ENCODE assay signal across 9 mouse cellular contexts in the genomic region with DNA sequence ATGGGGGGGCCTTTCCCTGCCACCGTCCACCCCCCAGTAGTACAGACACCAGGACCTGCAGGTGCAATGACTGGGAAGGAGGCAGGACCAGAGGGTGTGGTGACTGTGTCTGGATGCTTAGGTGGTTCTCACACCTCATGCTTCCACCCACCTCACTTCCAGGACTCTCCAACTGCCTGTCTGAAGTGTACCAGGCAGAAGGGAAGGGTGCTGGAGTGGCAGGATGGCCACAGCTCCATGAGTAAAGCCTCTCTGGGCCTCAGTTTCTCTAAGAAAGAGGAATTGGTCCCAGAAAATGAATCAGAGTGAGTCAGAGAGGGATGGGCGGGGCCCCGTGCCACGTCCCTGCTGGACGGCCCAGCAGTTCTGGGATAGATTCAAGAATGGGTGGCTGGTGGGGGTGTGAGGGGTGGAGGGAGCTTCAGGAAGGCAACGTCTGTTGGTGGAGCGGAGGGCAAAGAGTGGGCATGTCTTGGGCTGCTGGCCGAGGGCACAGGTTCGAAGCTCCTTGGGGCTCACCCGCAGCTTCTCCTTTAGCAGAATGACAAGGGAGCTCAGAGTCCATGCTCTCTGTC. TPM values are rescaled to one million over a fixed set of nuclear protein-coding genes. Genes with fewer than 3 reads are reported as not detected.
A peak's percentile ranks its signal among the peaks of the same experiment; 100 is the strongest.
DNase-seq lines count a peak whose midpoint lies in the region; ATAC-seq and TF ChIP-seq lines count a peak whose summit lies in the region.
"Had no signal": no experiment of that assay in that cellular context is flagged by ENCODE, and none has a peak within 500 bp of the region (broad histone marks: within the 10 kb centered on the region; RNA-seq: fewer than 3 reads in every experiment).

No protein-coding gene starts in this region.

- WGBS in lung, embryonic 15.5 days: 53% methylated on average over 10 of the region's 10 CpGs
- 65% methylated on average over 10 of the region's 10 CpGs for WGBS in embryonic facial prominence, embryonic 12.5 days
- 51% methylated on average over 10 of the region's 10 CpGs for WGBS in hindbrain, postnatal 0 days
- WGBS in neural tube, embryonic 15.5 days: 67% methylated on average over 10 of the region's 10 CpGs

- TF ChIP-seq CTCF in hindbrain, postnatal 0 days (IDR thresholded peaks at IDR 0.05; ENCODE audit: low read depth): no peak

- H3K27ac ChIP-seq in lung, embryonic 15.5 days: peak overlapping the region; percentile 94
- H3K27ac ChIP-seq in embryonic facial prominence, embryonic 12.5 days: peak overlapping the region; percentile 94
- H3K27ac ChIP-seq in hindbrain, postnatal 0 days: no peak overlapping the region
- H3K27ac ChIP-seq in neural tube, embryonic 15.5 days (replicated peaks): peak overlapping the region; percentile 91

- peak overlapping the region; percentile 96 for H3K4me2 ChIP-seq in lung, embryonic 15.5 days
- peak overlapping the region; percentile 83 for H3K4me2 ChIP-seq in embryonic facial prominence, embryonic 12.5 days (replicated peaks)
- peak overlapping the region; percentile 90 for H3K4me2 ChIP-seq in hindbrain, postnatal 0 days (ENCODE audit: low read depth, low read length)
- H3K4me2 ChIP-seq in neural tube, embryonic 15.5 days: peak overlapping the region; percentile 81

- DNase-seq in lung, postnatal 10 days: no peak
- no peak for DNase-seq in hindbrain, postnatal 0 days (ENCODE audit: low spot score)
- DNase-seq in cerebellum, adult 11 months: no peak

- H3K36me3 ChIP-seq in lung, embryonic 15.5 days: peaks cover 40% of the 10 kb centered on the region
- H3K36me3 ChIP-seq in embryonic facial prominence, embryonic 12.5 days: peaks cover 43% of the 10 kb centered on the region
- peaks cover 24% of the 10 kb centered on the region for H3K36me3 ChIP-seq in hindbrain, postnatal 0 days (ENCODE audit: insufficient read depth, low read length)
- H3K36me3 ChIP-seq in neural tube, embryonic 15.5 days: peaks cover 45% of the 10 kb centered on the region

- H3K9me3 ChIP-seq in lung, embryonic 15.5 days: no peaks in the 10 kb centered on the region
- no peaks in the 10 kb centered on the region for H3K9me3 ChIP-seq in embryonic facial prominence, embryonic 12.5 days
- H3K9me3 ChIP-seq in hindbrain, postnatal 0 days (ENCODE audit: low read length): no peaks in the 10 kb centered on the region
- H3K9me3 ChIP-seq in neural tube, embryonic 15.5 days (replicated peaks): no peaks in the 10 kb centered on the region

- peaks cover 46% of the 10 kb centered on the region for H3K4me1 ChIP-seq in lung, embryonic 15.5 days
- H3K4me1 ChIP-seq in embryonic facial prominence, embryonic 12.5 days: peaks cover 36% of the 10 kb centered on the region
- H3K4me1 ChIP-seq in hindbrain, postnatal 0 days (ENCODE audit: insufficient read depth, low read length): peaks cover 19% of the 10 kb centered on the region
- H3K4me1 ChIP-seq in neural tube, embryonic 15.5 days: peaks cover 55% of the 10 kb centered on the region

- no peaks in the 10 kb centered on the region for H3K27me3 ChIP-seq in lung, embryonic 15.5 days
- H3K27me3 ChIP-seq in embryonic facial prominence, embryonic 12.5 days: no peaks in the 10 kb centered on the region
- no peaks in the 10 kb centered on the region for H3K27me3 ChIP-seq in hindbrain, postnatal 0 days (ENCODE audit: insufficient read depth, low read length)
- H3K27me3 ChIP-seq in neural tube, embryonic 15.5 days (replicated peaks): no peaks in the 10 kb centered on the region

- no peak for ATAC-seq in lung, embryonic 15.5 days (ENCODE audit: borderline replicate concordance, extremely low read depth, low FRiP score, low TSS enrichment)
- ATAC-seq in embryonic facial prominence, embryonic 12.5 days (ENCODE audit: insufficient number of reproducible peaks, insufficient read depth, low FRiP score, low TSS enrichment): no peak
- no peak for ATAC-seq in hindbrain, postnatal 0 days
- ATAC-seq in neural tube, embryonic 15.5 days (ENCODE audit: low FRiP score): no peak
- no peak for ATAC-seq in erythroblast, adult 5-6 weeks (replicated peaks; ENCODE audit: low FRiP score, poor library complexity, severe bottlenecking)
- ATAC-seq in monocyte, adult 5-6 weeks (replicated peaks; ENCODE audit: insufficient number of reproducible peaks, low FRiP score, low TSS enrichment, poor library complexity, severe bottlenecking): no peak

- peak overlapping the region; percentile 72 for H3K4me3 ChIP-seq in lung, embryonic 15.5 days
- peak overlapping the region; percentile 86 for H3K4me3 ChIP-seq in embryonic facial prominence, embryonic 12.5 days
- peak overlapping the region; percentile 64 for H3K4me3 ChIP-seq in hindbrain, postnatal 0 days (ENCODE audit: low read length)
- peak overlapping the region; percentile 91 for H3K4me3 ChIP-seq in neural tube, embryonic 15.5 days (replicated peaks)

- H3K9ac ChIP-seq in lung, embryonic 15.5 days: peak overlapping the region; percentile 94; the same call in 1 of the 2 replicates
- H3K9ac ChIP-seq in embryonic facial prominence, embryonic 12.5 days: peak overlapping the region; percentile 93
- H3K9ac ChIP-seq in hindbrain, postnatal 0 days (replicated peaks; ENCODE audit: low read length): peak overlapping the region; percentile 81; the same call in 1 of the 2 replicates
- H3K9ac ChIP-seq in neural tube, embryonic 15.5 days (replicated peaks): peak overlapping the region; percentile 95

RNA-seq across cellular contexts. Expression of a gene that starts 2.0 kb away (rescaled TPM):
- 16.7 and 17.7 TPM in 2 replicates for polyA plus RNA-seq in lung, embryonic 15.5 days (2015; fragmentation: Nextera tagmentation; extraction: Ambion mirVana)
- 15.4 and 20.1 TPM in 2 replicates for polyA plus RNA-seq in embryonic facial prominence, embryonic 12.5 days (2016; fragmentation: Nextera tagmentation; extraction: Ambion mirVana)
- total RNA-seq in hindbrain, postnatal 0 days (2014; rRNA removed): 62.3 and 70.1 TPM in 2 replicates
- 23.6 and 25.5 TPM in 2 replicates for polyA plus RNA-seq in hindbrain, postnatal 0 days (2015; fragmentation: Nextera tagmentation; extraction: Ambion mirVana)
- 27.9 and 36.3 TPM in 2 replicates for polyA plus RNA-seq in neural tube, embryonic 15.5 days (2015; fragmentation: Nextera tagmentation; extraction: Ambion mirVana)
- 2.1 TPM in 1 of 2 replicates, not detected in the other for total RNA-seq in erythroblast, adult 5-6 weeks (2015; ENCODE audit: low replicate concordance)
- total RNA-seq in erythroblast, adult 5-6 weeks (2017; ENCODE audit: low replicate concordance): 0.42 and 0.43 TPM in 2 replicates
- total RNA-seq in monocyte, adult 5-6 weeks (2017): not detected in 3 replicates

RNA-seq across cellular contexts. Expression of a gene that starts 16.2 kb away (rescaled TPM):
- 0.47 and 0.49 TPM in 2 replicates for polyA plus RNA-seq in lung, embryonic 15.5 days (2015; fragmentation: Nextera tagmentation; extraction: Ambion mirVana)
- polyA plus RNA-seq in embryonic facial prominence, embryonic 12.5 days (2016; fragmentation: Nextera tagmentation; extraction: Ambion mirVana): 2.9 and 3.6 TPM in 2 replicates
- total RNA-seq in hindbrain, postnatal 0 days (2014; rRNA removed): 2.1 and 4.1 TPM in 2 replicates
- 2.3 and 2.4 TPM in 2 replicates for polyA plus RNA-seq in hindbrain, postnatal 0 days (2015; fragmentation: Nextera tagmentation; extraction: Ambion mirVana)
- polyA plus RNA-seq in neural tube, embryonic 15.5 days (2015; fragmentation: Nextera tagmentation; extraction: Ambion mirVana): 2.7 and 3.6 TPM in 2 replicates
- not detected in 2 replicates for total RNA-seq in erythroblast, adult 5-6 weeks (2015; ENCODE audit: low replicate concordance)
- total RNA-seq in erythroblast, adult 5-6 weeks (2017; ENCODE audit: low replicate concordance): not detected in 2 replicates
- total RNA-seq in monocyte, adult 5-6 weeks (2017): not detected in 3 replicates
- polyA plus RNA-seq: small intestine, adult 2 months had no signal

RNA-seq across cellular contexts. Expression of a gene that starts 31.1 kb away (rescaled TPM):
- 0.96 and 1.8 TPM in 2 replicates for polyA plus RNA-seq in lung, embryonic 15.5 days (2015; fragmentation: Nextera tagmentation; extraction: Ambion mirVana)
- polyA plus RNA-seq in embryonic facial prominence, embryonic 12.5 days (2016; fragmentation: Nextera tagmentation; extraction: Ambion mirVana): 0.40 TPM in 1 of 2 replicates, not detected in the other
- total RNA-seq in hindbrain, postnatal 0 days (2014; rRNA removed): 1.2 and 1.8 TPM in 2 replicates
- polyA plus RNA-seq in hindbrain, postnatal 0 days (2015; fragmentation: Nextera tagmentation; extraction: Ambion mirVana): 0.78 and 0.85 TPM in 2 replicates
- polyA plus RNA-seq in neural tube, embryonic 15.5 days (2015; fragmentation: Nextera tagmentation; extraction: Ambion mirVana): 0.38 and 0.64 TPM in 2 replicates
- not detected in 2 replicates for total RNA-seq in erythroblast, adult 5-6 weeks (2015; ENCODE audit: low replicate concordance)
- total RNA-seq in erythroblast, adult 5-6 weeks (2017; ENCODE audit: low replicate concordance): not detected in 2 replicates
- not detected in 3 replicates for total RNA-seq in monocyte, adult 5-6 weeks (2017)

RNA-seq across cellular contexts. Expression of a gene that starts 42.2 kb away (rescaled TPM):
- 57.5 and 60.4 TPM in 2 replicates for polyA plus RNA-seq in lung, embryonic 15.5 days (2015; fragmentation: Nextera tagmentation; extraction: Ambion mirVana)
- polyA plus RNA-seq in embryonic facial prominence, embryonic 12.5 days (2016; fragmentation: Nextera tagmentation; extraction: Ambion mirVana): 73.7 and 85.5 TPM in 2 replicates
- 68.7 and 76.6 TPM in 2 replicates for total RNA-seq in hindbrain, postnatal 0 days (2014; rRNA removed)
- polyA plus RNA-seq in hindbrain, postnatal 0 days (2015; fragmentation: Nextera tagmentation; extraction: Ambion mirVana): 47.1 and 50.4 TPM in 2 replicates
- 51.5 and 52.8 TPM in 2 replicates for polyA plus RNA-seq in neural tube, embryonic 15.5 days (2015; fragmentation: Nextera tagmentation; extraction: Ambion mirVana)
- total RNA-seq in erythroblast, adult 5-6 weeks (2015; ENCODE audit: low replicate concordance): 42.6 and 59.0 TPM in 2 replicates
- total RNA-seq in erythroblast, adult 5-6 weeks (2017; ENCODE audit: low replicate concordance): 81.6 and 92.8 TPM in 2 replicates
- total RNA-seq in monocyte, adult 5-6 weeks (2017): 193 to 365 TPM (median 198 TPM) in 3 replicates

RNA-seq across cellular contexts. Expression of a gene that starts 51.0 kb away (rescaled TPM):
- 96.0 and 101 TPM in 2 replicates for polyA plus RNA-seq in lung, embryonic 15.5 days (2015; fragmentation: Nextera tagmentation; extraction: Ambion mirVana)
- 96.2 and 117 TPM in 2 replicates for polyA plus RNA-seq in embryonic facial prominence, embryonic 12.5 days (2016; fragmentation: Nextera tagmentation; extraction: Ambion mirVana)
- 62.4 and 62.6 TPM in 2 replicates for total RNA-seq in hindbrain, postnatal 0 days (2014; rRNA removed)
- 231 and 246 TPM in 2 replicates for polyA plus RNA-seq in hindbrain, postnatal 0 days (2015; fragmentation: Nextera tagmentation; extraction: Ambion mirVana)
- 182 and 206 TPM in 2 replicates for polyA plus RNA-seq in neural tube, embryonic 15.5 days (2015; fragmentation: Nextera tagmentation; extraction: Ambion mirVana)
- 5.4 and 28.4 TPM in 2 replicates for total RNA-seq in erythroblast, adult 5-6 weeks (2015; ENCODE audit: low replicate concordance)
- total RNA-seq in erythroblast, adult 5-6 weeks (2017; ENCODE audit: low replicate concordance): 5.5 and 10.0 TPM in 2 replicates
- total RNA-seq in monocyte, adult 5-6 weeks (2017): 14.6 to 46.7 TPM (median 28.7 TPM) in 3 replicates
